Mouse (Mus musculus) cerebellum, adult 11 months (tissue): Measurements from ENCODE around the gene Olfr19.
"Not testable (repeated sequence)": the region's sequence is repeated elsewhere in the genome, so short reads cannot be mapped to it uniquely, and the experiment has no call there.

Experiments
- DNase-seq: peaks from one replicate; pipeline ENCODE4 v3.0.0; 2022

Olfr19 gene

GRCm38 (mm10) chr16:16676305-16676704 lies at the start of gene Olfr19:
Gene Olfr19 (minus strand): TSS chr16:16676405.
- no peak for DNase-seq

DNA sequence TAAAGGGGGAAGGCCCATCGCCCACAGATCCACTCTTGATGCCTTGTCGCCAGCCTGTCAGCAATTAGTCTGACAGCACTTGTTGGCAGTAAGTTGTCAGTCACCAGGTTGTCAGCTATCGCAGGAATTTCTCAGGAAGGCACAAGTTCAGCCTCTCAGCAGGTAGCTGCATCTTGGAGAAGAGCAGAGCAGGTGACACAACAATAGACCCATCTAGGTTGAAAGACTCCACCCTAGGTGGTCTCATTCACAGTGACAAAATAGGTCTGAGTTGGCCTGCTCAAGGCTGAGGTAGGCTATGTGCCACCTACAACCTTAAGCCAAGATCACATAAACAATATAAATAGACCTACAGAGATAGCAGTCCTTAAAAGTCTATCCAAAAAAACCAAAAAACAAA lies 8.8 kb upstream of the Olfr19 start:
- no peak for DNase-seq

DNA sequence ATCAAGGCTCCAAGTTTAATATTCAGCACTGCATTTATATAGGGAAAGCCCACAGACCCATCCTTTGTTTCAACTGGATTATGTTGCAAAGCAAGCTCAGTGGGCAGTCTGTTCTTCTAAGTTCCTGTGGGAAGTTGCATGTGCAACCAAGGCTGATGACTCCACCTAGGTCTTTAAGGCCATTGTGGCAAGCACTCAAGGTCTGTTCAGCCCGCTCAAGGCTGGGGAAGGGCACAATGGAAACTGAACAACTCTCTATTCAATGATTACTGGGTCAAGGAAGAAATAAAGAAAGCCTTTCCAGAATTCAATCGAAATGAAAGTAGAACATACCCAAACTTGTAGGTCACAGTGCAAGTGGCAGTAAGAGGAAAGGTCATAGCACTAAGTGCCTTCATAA lies 7.8 kb upstream of the Olfr19 start:
- DNase-seq: no peak

- no peak for DNase-seq
Observed at GRCm38 (mm10) chr16:16664994-16665393, 11.2 kb downstream of the Olfr19 start.

- DNase-seq: not testable (repeated sequence)
Observed at GRCm38 (mm10) chr16:16664516-16664915, 11.7 kb downstream of the Olfr19 start.

DNA sequence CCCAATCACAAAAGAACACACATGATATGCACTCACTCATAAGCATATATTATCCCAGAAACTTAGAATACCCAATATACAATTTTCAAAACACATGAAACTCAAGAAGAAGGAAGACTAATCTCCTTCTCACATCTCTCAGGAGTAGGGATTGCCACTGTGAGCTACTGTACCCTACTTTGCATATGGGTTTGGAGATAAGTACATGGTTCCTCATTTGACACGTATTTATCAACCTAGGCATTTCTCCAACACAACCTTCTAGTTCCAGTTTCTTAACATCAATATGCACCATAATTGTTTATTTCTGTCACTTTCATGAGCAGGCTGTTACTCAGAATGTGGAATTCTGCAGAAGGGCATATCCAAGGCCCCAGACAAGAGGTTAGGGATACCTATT lies 31.1 kb downstream of the Olfr19 start:
- no peak for DNase-seq

GRCm38 (mm10) chr16:16633730-16634129 lies 42.5 kb downstream of the Olfr19 start:
- DNase-seq: no peak
